Mouse (Mus musculus) CD4-positive naive resting alpha-beta T cell, adult 57 days (primary cell): ENCODE measurements around the gene Pkp1. TPM values are rescaled to one million over a fixed set of nuclear protein-coding genes. Genes with fewer than 3 reads are reported as not detected.

ENCODE experiments used
- total RNA-seq: library from RNA; stranded (reverse); gene quantifications from one replicate; pipeline ENCODE4 v1.2.4, GENCODE M21; 2023

The Pkp1 gene
- not detected for total RNA-seq

DNA sequence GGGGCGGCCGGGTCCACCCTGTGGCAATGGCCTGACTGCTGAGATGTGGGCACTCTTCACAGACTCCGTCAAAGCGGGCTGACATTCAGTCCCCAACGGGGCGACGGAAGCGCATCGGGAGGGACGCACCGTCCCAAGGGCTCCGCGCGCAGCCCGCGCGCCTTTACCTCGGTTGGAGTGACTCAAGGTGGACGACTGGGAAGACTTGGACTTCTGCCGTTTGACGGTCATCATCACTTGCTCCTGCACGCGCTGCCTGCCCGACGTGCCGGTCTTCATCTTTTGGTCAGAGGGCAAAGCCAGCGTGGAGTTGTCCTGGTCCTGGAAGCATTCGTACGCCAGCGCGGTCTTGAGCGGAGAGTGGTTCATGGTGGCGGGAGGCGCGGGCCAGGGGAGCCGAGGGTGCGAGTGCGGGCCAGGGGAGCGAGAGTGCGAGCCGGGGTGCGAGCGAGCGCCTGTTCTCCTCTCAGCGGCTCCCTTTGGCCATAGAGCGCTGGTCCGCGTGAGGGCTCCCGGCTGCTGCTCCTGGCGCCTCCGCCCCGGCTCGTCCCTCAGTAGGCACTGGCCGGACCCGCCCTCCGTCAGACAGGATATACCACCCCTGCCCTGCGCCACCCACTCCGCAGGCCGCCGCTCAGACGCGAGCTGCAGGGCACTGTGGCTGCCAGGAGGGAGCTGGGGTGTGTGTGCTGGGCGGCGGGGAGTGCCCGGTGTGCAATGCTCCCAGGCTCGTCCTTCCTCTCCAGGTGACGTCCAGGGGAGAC is at the start of gene Pkp1:
Pkp1 (minus strand) TSS at position 564 of the 764 bp plus-strand sequence.

DNA sequence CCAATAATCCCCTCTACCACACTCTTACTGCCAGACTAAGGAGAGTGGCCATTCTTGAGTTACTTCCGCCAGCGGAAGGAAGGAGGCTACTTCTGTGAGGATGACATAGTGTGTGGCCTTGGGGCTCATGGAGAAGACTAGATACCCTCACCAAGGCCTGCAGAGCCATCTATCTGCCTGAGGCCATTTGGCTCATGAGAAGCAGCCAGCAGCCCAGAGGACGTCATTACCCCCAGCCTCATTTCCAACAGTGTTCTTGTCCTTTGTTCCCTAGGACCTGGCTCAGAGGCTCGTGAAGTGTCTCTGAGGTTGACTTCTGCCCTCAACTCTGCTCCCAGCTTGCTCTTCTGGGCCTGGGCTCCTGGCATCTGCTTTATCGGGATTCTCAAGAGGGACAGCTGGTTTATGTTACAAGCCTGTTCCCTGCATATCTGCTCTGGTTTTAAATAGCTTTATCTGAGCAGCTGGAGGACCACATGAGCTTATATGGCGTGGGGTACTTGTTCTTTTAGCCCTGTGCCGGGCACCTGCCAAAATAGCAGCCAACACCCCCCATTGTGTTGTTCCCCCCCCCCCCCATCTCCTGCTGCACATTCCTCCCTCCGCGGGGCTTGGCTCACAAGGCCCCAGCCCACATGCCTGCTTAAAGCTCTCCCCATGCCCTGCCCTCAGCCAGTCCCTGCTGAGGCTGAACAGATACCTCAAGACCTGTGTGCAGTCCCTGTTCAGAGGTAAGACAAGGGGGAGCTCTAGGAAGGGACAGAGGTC is 83.1 kb downstream of the Pkp1 start, which contains the start of gene Tnnt2:
Tnnt2 (plus strand) TSS at position 639 of the 768 bp plus-strand sequence.

Other genes starting within 250 kb of the Pkp1 start
- gene Csrp1, start 199.1 kb downstream of the Pkp1 start, total RNA-seq = 68.2 TPM
- gene Phlda3, start 153.1 kb downstream of the Pkp1 start, total RNA-seq = not detected
- 0.59 TPM for gene Tnni1, start 139.8 kb downstream of the Pkp1 start, total RNA-seq
- gene Lad1, start 100.6 kb downstream of the Pkp1 start, total RNA-seq = 1.2 TPM
- 0.71 TPM for gene Tnnt2, start 82.9 kb downstream of the Pkp1 start, total RNA-seq
- gene Igfn1, start 87.1 kb upstream of the Pkp1 start, total RNA-seq = not detected
- 11.6 TPM for gene Tmem9, start 88.9 kb upstream of the Pkp1 start, total RNA-seq
- not detected for gene Ascl5, start 131.6 kb upstream of the Pkp1 start, total RNA-seq
- gene Cacna1s, start 133.5 kb upstream of the Pkp1 start, total RNA-seq = not detected
- 376 TPM for gene Kif21b, start 212.2 kb upstream of the Pkp1 start, total RNA-seq